Mouse (Mus musculus): ENCODE data around the gene Pou2f1.

Pou2f1 gene

GRCm38 (mm10) chr1:166002520-166003155 is at the start of gene Pou2f1:
TSS of gene Pou2f1 (minus strand) at chr1:166002678.
- in situ Hi-C loops (cut with MboI; ENCODE audit: unreplicated experiment in 2 of 2): loop anchor here (10.0 to 25.0 kb wide), 4 partner anchors 228 to 540 kb away; partner anchors contain the start of genes Dcaf6 (in 1 of the 2), Mpc2 (in 1 of the 2) and Tada1 (in 1 of the 2)

- in situ Hi-C loops (cut with MboI; ENCODE audit: unreplicated experiment in 2 of 2): no loop called here
These were observed 46.8 kb upstream of the Pou2f1 start for GRCm38 (mm10) chr1:166049046-166049827.

- in situ Hi-C loops (cut with MboI; ENCODE audit: unreplicated experiment in 2 of 2): no loop called here
These were observed 45.9 kb upstream of the Pou2f1 start for GRCm38 (mm10) chr1:166048230-166048911.

- in situ Hi-C loops (cut with MboI; ENCODE audit: unreplicated experiment in 2 of 2): no loop called here
These were observed 45.2 kb upstream of the Pou2f1 start for GRCm38 (mm10) chr1:166047505-166048170.

GRCm38 (mm10) chr1:166045894-166046197 is 43.4 kb upstream of the Pou2f1 start:
- in situ Hi-C loops (cut with MboI; ENCODE audit: unreplicated experiment in 2 of 2): no loop called here

- in situ Hi-C loops (cut with MboI; ENCODE audit: unreplicated experiment in 2 of 2): no loop called here
These were observed 42.8 kb upstream of the Pou2f1 start for GRCm38 (mm10) chr1:166045060-166045893.

- in situ Hi-C loops (cut with MboI; ENCODE audit: unreplicated experiment in 2 of 2): no loop called here
These were observed 41.1 kb upstream of the Pou2f1 start for GRCm38 (mm10) chr1:166043451-166044149.

GRCm38 (mm10) chr1:166041501-166041900 is 39.0 kb upstream of the Pou2f1 start:
- in situ Hi-C loops (cut with MboI; ENCODE audit: unreplicated experiment in 2 of 2): no loop called here

GRCm38 (mm10) chr1:166038731-166039332 is 36.4 kb upstream of the Pou2f1 start:
- in situ Hi-C loops (cut with MboI; ENCODE audit: unreplicated experiment in 2 of 2): no loop called here

- in situ Hi-C loops (cut with MboI; ENCODE audit: unreplicated experiment in 2 of 2): no loop called here
These were observed 32.6 kb upstream of the Pou2f1 start for GRCm38 (mm10) chr1:166035045-166035444.

GRCm38 (mm10) chr1:166031673-166032547 is 29.4 kb upstream of the Pou2f1 start:
- in situ Hi-C loops (cut with MboI; ENCODE audit: unreplicated experiment in 2 of 2): no loop called here

GRCm38 (mm10) chr1:166023981-166024380 is 21.5 kb upstream of the Pou2f1 start:
- in situ Hi-C loops (cut with MboI; ENCODE audit: unreplicated experiment in 2 of 2): loop anchor here in 1 of 2 experiments (25.0 kb wide), 2 partner anchors 338 to 562 kb away; partner anchors contain the start of genes Dcaf6 and Mpc2

GRCm38 (mm10) chr1:166017203-166017602 is 14.7 kb upstream of the Pou2f1 start:
- in situ Hi-C loops (cut with MboI; ENCODE audit: unreplicated experiment in 2 of 2): loop anchor here in 1 of 2 experiments (25.0 kb wide), 2 partner anchors 345 to 555 kb away; partner anchors contain the start of genes Dcaf6 and Mpc2

- in situ Hi-C loops (cut with MboI; ENCODE audit: unreplicated experiment in 2 of 2): loop anchor here in 1 of 2 experiments (25.0 kb wide), 2 partner anchors 346 to 554 kb away; partner anchors contain the start of genes Dcaf6 and Mpc2
These were observed 13.8 kb upstream of the Pou2f1 start for GRCm38 (mm10) chr1:166016306-166016705.

GRCm38 (mm10) chr1:166014530-166014929 is 12.1 kb upstream of the Pou2f1 start:
- in situ Hi-C loops (cut with MboI; ENCODE audit: unreplicated experiment in 2 of 2): loop anchor here in 1 of 2 experiments (25.0 kb wide), 2 partner anchors 348 to 552 kb away; partner anchors contain the start of genes Dcaf6 and Mpc2

GRCm38 (mm10) chr1:166010106-166010505 is 7.6 kb upstream of the Pou2f1 start:
- in situ Hi-C loops (cut with MboI; ENCODE audit: unreplicated experiment in 2 of 2): loop anchor here in 1 of 2 experiments (25.0 kb wide), 2 partner anchors 352 to 548 kb away; partner anchors contain the start of genes Dcaf6 and Mpc2

- in situ Hi-C loops (cut with MboI; ENCODE audit: unreplicated experiment in 2 of 2): loop anchor here (5.0 to 25.0 kb wide), 5 partner anchors 144 to 546 kb away; partner anchors contain the start of genes Dcaf6 (in 1 of the 2), Mpc2 (in 1 of the 2) and Tada1 (in 1 of the 2)
These were observed 6.3 kb upstream of the Pou2f1 start for GRCm38 (mm10) chr1:166008634-166009350.
